ENCODE assay signal across 34 mouse cellular contexts in genomic region chr14:51085086-51085485, GRCm38 (mm10). TPM values are rescaled to one million over a fixed set of nuclear protein-coding genes. Genes with fewer than 3 reads are reported as not detected.
"Had no signal": no experiment of that assay in that cellular context is flagged by ENCODE, and none has a peak within 500 bp of the region (broad histone marks: within the 10 kb centered on the region; RNA-seq: fewer than 3 reads in every experiment).

No protein-coding gene starts in this region.

- H3K4me2 ChIP-seq: limb, embryonic 13.5 days; midbrain, embryonic 13.5 days had no signal

- H3K9ac ChIP-seq: limb, embryonic 13.5 days; midbrain, embryonic 13.5 days had no signal

- ATAC-seq: intestine, embryonic 16.5 days; midbrain, embryonic 13.5 days; midbrain, embryonic 16.5 days had no signal

- H3K9me3 ChIP-seq: limb, embryonic 10.5 days; limb, embryonic 13.5 days; midbrain, embryonic 10.5 days; midbrain, embryonic 13.5 days had no signal

- H3K36me3 ChIP-seq: limb, embryonic 10.5 days; limb, embryonic 13.5 days; midbrain, embryonic 10.5 days; midbrain, embryonic 13.5 days had no signal

- H3K4me3 ChIP-seq: limb, embryonic 10.5 days; limb, embryonic 13.5 days; midbrain, embryonic 10.5 days; midbrain, embryonic 13.5 days; myocyte had no signal

- DNase-seq: kidney, adult 18-20 months; kidney, adult 9 months; kidney, postnatal 14 days; kidney, postnatal 4 days; layer of hippocampus, adult 9-11 months; lung, adult 2 months; lung, postnatal 14 days; lung, postnatal 4 days; right cerebral cortex, adult 18-20 months; right cerebral cortex, postnatal 14 days; right cerebral cortex, postnatal 4 days; thymus, adult 2 months; thymus, postnatal 25 days had no signal

- H3K27ac ChIP-seq: limb, embryonic 10.5 days; limb, embryonic 13.5 days; midbrain, embryonic 10.5 days; midbrain, embryonic 13.5 days; stomach, postnatal 0 days had no signal

RNA-seq across cellular contexts. Expression of gene Ang, which starts 5.9 kb away (rescaled TPM):
- total RNA-seq: monocyte, adult 5-6 weeks had no signal

RNA-seq across cellular contexts. Expression of gene Olfr750, which starts 10.9 kb away (rescaled TPM):
- total RNA-seq: layer of hippocampus, adult 18-20 months; layer of hippocampus, postnatal 25 days; left cerebral cortex, adult 18-20 months; left cerebral cortex, postnatal 25 days; liver, adult 2 months; megakaryocyte progenitor cell, adult 5-6 weeks; monocyte, adult 5-6 weeks had no signal
- polyA plus RNA-seq: intestine, embryonic 16.5 days; kidney, embryonic 16.5 days; limb, embryonic 10.5 days; liver, adult 2 months; lung, embryonic 16.5 days; midbrain, embryonic 10.5 days; midbrain, embryonic 16.5 days; myocyte; neural tube, embryonic 11.5 days; neural tube, embryonic 14.5 days; stomach, embryonic 14.5 days; stomach, postnatal 0 days; urinary bladder, adult 2 months had no signal

RNA-seq across cellular contexts. Expression of gene Rnase12, which starts 27.6 kb away (rescaled TPM):
- total RNA-seq: layer of hippocampus, adult 18-20 months; layer of hippocampus, postnatal 25 days; left cerebral cortex, adult 18-20 months; left cerebral cortex, postnatal 25 days; liver, adult 2 months; monocyte, adult 5-6 weeks had no signal
- polyA plus RNA-seq: limb, embryonic 10.5 days; limb, embryonic 13.5 days; liver, adult 2 months; lung, adult 2 months; lung, embryonic 16.5 days; midbrain, embryonic 10.5 days; midbrain, embryonic 13.5 days; midbrain, embryonic 16.5 days; myocyte; neural tube, embryonic 11.5 days; neural tube, embryonic 14.5 days; urinary bladder, adult 2 months had no signal

RNA-seq across cellular contexts. Expression of gene Eddm3b, which starts 29.1 kb away (rescaled TPM):
- total RNA-seq: layer of hippocampus, adult 18-20 months; layer of hippocampus, postnatal 25 days; left cerebral cortex, adult 18-20 months; left cerebral cortex, postnatal 25 days; liver, adult 2 months; megakaryocyte progenitor cell, adult 5-6 weeks; monocyte, adult 5-6 weeks had no signal
- polyA plus RNA-seq: intestine, embryonic 16.5 days; limb, embryonic 10.5 days; limb, embryonic 13.5 days; liver, adult 2 months; lung, adult 2 months; lung, embryonic 16.5 days; midbrain, embryonic 13.5 days; midbrain, embryonic 16.5 days; neural tube, embryonic 11.5 days; neural tube, embryonic 14.5 days; stomach, embryonic 14.5 days; stomach, postnatal 0 days; thymus, adult 2 months had no signal
